Mouse (Mus musculus) frontal cortex, postnatal 14 days (tissue): Measurements from ENCODE around the gene Kdelc1.

Experiments used
- DNase-seq, 2 experiments: peaks; one replicate each; pipeline ENCODE4 v3.0.0; 2022; ENCODE audit warnings: low spot score in 2 of 2

Gene Kdelc1

GRCm38 (mm10) chr1:44063439-44063838, 55.2 kb downstream of the Kdelc1 start:
- DNase-seq = no peak

GRCm38 (mm10) chr1:44061836-44062235, 56.8 kb downstream of the Kdelc1 start, which contains the start of gene Gm8251:
Gene Gm8251, minus strand, starts transcription at chr1:44061936.
- DNase-seq = no peak

GRCm38 (mm10) chr1:44057805-44058204, 60.8 kb downstream of the Kdelc1 start:
- no peak for DNase-seq
